Mouse (Mus musculus) pancreas, adult 10 weeks (tissue): ENCODE results near the gene Hsd3b1. TPM values are rescaled to one million over a fixed set of nuclear protein-coding genes. Genes with fewer than 3 reads are reported as not detected.

ENCODE experiments used
- polyA plus RNA-seq: library from polyadenylated mRNA; stranded (reverse); fragments of 350-450 nt; fragmentation: Illumina TruSeq; extraction: RNeasy Lipid Tissue Mini Kit (QIAGEN cat#74804); gene quantifications from one replicate; pipeline ENCODE4 v1.2.3, GENCODE M21; 2015; ENCODE audit warnings: low read depth, low replicate concordance; ENCODE audit not compliant: insufficient read depth

The Hsd3b1 gene
- 2.2 TPM for polyA plus RNA-seq

GRCm38 (mm10) chr3:98859576-98859975, at the start of gene Hsd3b1:
Gene Hsd3b1, minus strand, starts transcription at chr3:98859794.

GRCm38 (mm10) chr3:98893057-98893772, 33.6 kb upstream of the Hsd3b1 start, which contains the start of gene Hao2:
Gene Hao2, minus strand, starts transcription at chr3:98893239.

DNA sequence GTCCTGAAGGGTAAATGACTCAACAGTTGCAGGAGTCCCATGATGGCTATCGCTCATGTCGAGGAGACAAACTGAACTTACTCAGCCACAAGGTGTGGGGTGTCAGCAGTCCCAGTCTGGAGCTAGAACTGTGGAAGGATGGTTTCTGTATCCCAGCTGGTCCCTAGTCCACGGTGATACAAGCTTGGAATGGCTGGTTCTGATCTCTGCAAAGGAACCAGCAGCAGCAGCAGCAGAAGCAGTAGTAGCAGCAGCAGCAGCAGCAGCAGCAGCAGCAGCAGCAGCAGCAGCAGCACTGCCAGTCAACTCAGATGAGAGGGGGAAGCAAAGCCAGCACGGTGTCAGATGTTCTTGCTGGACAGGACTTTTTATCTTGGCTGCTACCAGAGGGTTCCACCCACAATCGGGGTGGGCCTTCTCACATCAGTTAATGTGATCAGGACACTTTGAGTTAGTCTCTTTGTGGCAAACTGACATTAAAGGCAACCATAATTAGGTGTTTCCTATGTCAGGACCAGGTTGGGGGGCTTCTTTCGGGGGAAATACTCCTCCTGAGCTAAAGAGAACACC, 45.4 kb downstream of the Hsd3b1 start, which contains the start of gene Hsd3b6:
Hsd3b6 (minus strand) TSS at position 343 of the 570 bp plus-strand sequence.

Other genes with a start within 250 kb of the Hsd3b1 start
- gene Hsd3b5, start 229.5 kb downstream of the Hsd3b1 start, polyA plus RNA-seq = not detected
- not detected for gene Hsd3b2, start 135.3 kb downstream of the Hsd3b1 start, polyA plus RNA-seq
- not detected for gene Hsd3b3, start 96.7 kb downstream of the Hsd3b1 start, polyA plus RNA-seq
- gene Hsd3b6, start 45.4 kb downstream of the Hsd3b1 start, polyA plus RNA-seq = not detected
- not detected for gene Hao2, start 33.4 kb upstream of the Hsd3b1 start, polyA plus RNA-seq